Mouse (Mus musculus): ENCODE results near the gene Acsl5. TPM values are rescaled to one million over a fixed set of nuclear protein-coding genes. Genes with fewer than 3 reads are reported as not detected.

Gene Acsl5
- total RNA-seq, 2 experiments from 2014 or later: 38.9 to 40.2 TPM

Other genes with a start within 250 kb of the Acsl5 start
- gene Gpam, start 124.7 kb upstream of the Acsl5 start, total RNA-seq (2021): 10 to 100 TPM; 59.1 to 60.1 TPM
- under 1 TPM in 1 of 2 experiments, not detected in 1; 0.32 TPM for gene Tectb, start 71.2 kb upstream of the Acsl5 start, total RNA-seq (2021)
- 1 to 10 TPM; 2.4 to 2.7 TPM for gene Gucy2g, start 10.7 kb upstream of the Acsl5 start, total RNA-seq (2021)
- 10 to 100 TPM; 25.6 to 26.8 TPM for gene Zdhhc6, start 64.1 kb downstream of the Acsl5 start, total RNA-seq (2021)
- 10 to 100 TPM; 58.0 to 61.1 TPM for gene Vti1a, start 64.4 kb downstream of the Acsl5 start, total RNA-seq (2021)

All from left cerebral cortex, postnatal 10 days (tissue).